Mouse (Mus musculus) hindbrain, embryonic 16.5 days (tissue): ENCODE measurements around the gene Tmem131. TPM values are rescaled to one million over a fixed set of nuclear protein-coding genes. Genes with fewer than 3 reads are reported as not detected.
A peak's percentile ranks its signal among the peaks of the same experiment; 100 is the strongest.

Experiments used
- ATAC-seq: fragments of 200-750 bp; cut with Nextera tagmentation; 2 replicates; pipeline ENCODE4 v1.8.0; 2017; ENCODE audit warnings: moderate TSS enrichment, moderate library complexity
- H3K27ac ChIP-seq: fragments of 300-500 bp; sonication (generic); 2 replicates; pipeline ENCODE4 v1.5.1; 2014; ENCODE audit warnings: low read depth, mild to moderate bottlenecking, control low read depth, low read length, moderate library complexity
- H3K27me3 ChIP-seq: fragments of 300-500 bp; sonication (generic); replicated peaks from 2 replicates; pipeline ENCODE4 v1.6.1; 2014; ENCODE audit warnings: low read length; ENCODE audit not compliant: control insufficient read depth, insufficient read depth
- H3K36me3 ChIP-seq: fragments of 300-500 bp; sonication (generic); 2 replicates; pipeline ENCODE4 v1.6.1; 2014; ENCODE audit warnings: mild to moderate bottlenecking, low read length, moderate library complexity, mixed read lengths; ENCODE audit not compliant: control insufficient read depth, insufficient read depth
- H3K4me1 ChIP-seq: fragments of 300-500 bp; sonication (generic); 2 replicates; pipeline ENCODE4 v1.6.1; 2014; ENCODE audit warnings: low read depth, low read length; ENCODE audit not compliant: control insufficient read depth, insufficient read depth
- H3K4me2 ChIP-seq: fragments of 300-500 bp; sonication (generic); 2 replicates; pipeline ENCODE4 v1.6.1; 2014; ENCODE audit warnings: mild to moderate bottlenecking, low read length, control low read depth, moderate library complexity
- H3K4me3 ChIP-seq: fragments of 300-500 bp; sonication (generic); 2 replicates; pipeline ENCODE4 v1.5.1; 2014; ENCODE audit warnings: mild to moderate bottlenecking, low read length, control low read depth, moderate library complexity
- H3K9ac ChIP-seq: fragments of 300-500 bp; sonication (generic); 2 replicates; pipeline ENCODE4 v1.6.1; 2014; ENCODE audit warnings: low read depth, mild to moderate bottlenecking, control low read depth, low read length, moderate library complexity
- H3K9me3 ChIP-seq: fragments of 300-500 bp; sonication (generic); 2 replicates; pipeline ENCODE4 v1.6.1; 2014; ENCODE audit warnings: mild to moderate bottlenecking, low read length, moderate library complexity; ENCODE audit not compliant: control insufficient read depth
- WGBS: fragments of 180-500 bp; shearing (Covaris S2); extraction: QIAGEN DNeasy Blood & Tissue Kit; methylation state at CpG from one replicate; pipeline ENCODE4 v1.1.7; 2014; 5-methylcytosine and 5-hydroxymethylcytosine counted together
- polyA plus RNA-seq: library from polyadenylated mRNA; unstranded; fragments of >200 nt; fragmentation: Nextera tagmentation; extraction: Ambion mirVana; gene quantifications from 2 replicates; pipeline ENCODE4 v1.2.1, GENCODE M21; 2015

Tmem131 gene
- polyA plus RNA-seq, 1 experiment from 2014 or later, result 10.0 TPM

DNA sequence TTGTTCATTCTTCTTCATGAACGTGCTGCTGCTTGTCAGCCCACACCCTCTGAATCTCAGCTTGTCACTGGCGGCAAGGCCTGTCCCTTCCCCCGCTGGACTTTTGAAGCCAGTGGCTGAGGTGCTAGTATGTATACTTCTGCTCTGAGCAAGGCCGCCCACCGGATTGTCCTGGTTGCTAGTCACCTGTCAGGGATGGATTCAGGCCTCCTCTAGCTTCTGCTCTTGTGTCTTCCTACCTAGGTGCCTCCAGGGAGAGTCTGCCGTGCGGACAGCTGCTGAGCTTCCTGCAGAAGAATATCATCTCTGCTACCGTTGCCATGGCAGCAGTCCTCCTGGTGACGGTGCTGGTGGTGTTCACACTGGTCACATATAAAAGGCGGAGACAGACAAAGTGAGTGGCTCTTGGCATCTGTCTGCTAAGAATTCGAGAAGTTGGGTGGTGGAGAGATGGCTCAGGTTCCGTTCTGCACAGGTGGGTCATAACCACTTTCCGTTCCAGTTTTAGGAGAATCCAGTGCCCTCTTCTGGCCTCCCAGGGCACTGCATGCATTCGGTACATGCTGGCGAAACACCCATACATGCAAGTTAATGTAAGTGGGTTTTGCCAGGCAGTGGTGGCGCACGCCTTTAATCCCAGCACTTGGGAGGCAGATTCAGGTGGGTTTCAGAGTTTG is 199.1 kb downstream of the Tmem131 start:
- Histone ChIP-seq H3K4me2 (peak overlapping the region; percentile 60), H3K36me3 (no peaks in the 10 kb centered on the region), H3K27ac (peak overlapping the region; percentile 4; the same call in 1 of the 2 replicates), H3K27me3 (no peaks in the 10 kb centered on the region), H3K4me3 (peak overlapping the region; percentile 35), H3K9ac (no peak overlapping the region), H3K4me1 (peaks cover 10% of the 10 kb centered on the region), H3K9me3 (no peaks in the 10 kb centered on the region)
- WGBS, result 18% methylated on average over 17 of the region's 17 CpGs
- ATAC-seq, result peak; percentile 91

DNA sequence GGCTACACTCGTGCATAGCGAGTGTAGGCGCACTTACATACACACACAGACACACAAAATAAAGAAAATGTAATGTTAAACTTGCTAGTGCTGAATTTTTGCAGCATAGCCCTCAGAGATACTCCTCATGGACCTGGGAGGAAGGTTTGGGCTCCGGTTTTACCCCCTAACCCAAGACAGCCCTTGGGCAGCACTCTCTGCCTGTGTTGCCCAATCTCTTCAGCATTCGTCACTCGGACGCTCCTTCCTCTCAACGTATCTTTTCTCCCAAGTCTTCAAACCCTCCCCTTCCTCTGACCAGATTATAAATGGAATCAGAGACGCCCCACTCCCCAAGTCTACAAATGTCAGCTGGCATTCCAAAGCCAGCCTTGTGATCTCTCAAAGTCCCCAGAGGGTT is 200.4 kb downstream of the Tmem131 start:
- Histone ChIP-seq H3K4me2 (no peak overlapping the region), H3K36me3 (no peaks in the 10 kb centered on the region), H3K4me1 (peaks cover 10% of the 10 kb centered on the region), H3K9ac (no peak overlapping the region), H3K9me3 (no peaks in the 10 kb centered on the region), H3K4me3 (no peak overlapping the region), H3K27me3 (no peaks in the 10 kb centered on the region), H3K27ac (no peak overlapping the region)
- no peak for ATAC-seq
- WGBS, result 83% methylated on average over 9 of the region's 9 CpGs

Other genes starting within 250 kb of the Tmem131 start
- 0.14 and 0.98 TPM in 2 replicates for gene 4933424G06Rik, start 233.5 kb downstream of the Tmem131 start, polyA plus RNA-seq
- 116 and 117 TPM in 2 replicates for gene Actr1b, start 229.2 kb downstream of the Tmem131 start, polyA plus RNA-seq
- 2.4 TPM in 2 replicates for gene Zap70, start 181.9 kb downstream of the Tmem131 start, polyA plus RNA-seq
- 0.81 and 2.9 TPM in 2 replicates for gene Vwa3b, start 82.9 kb upstream of the Tmem131 start, polyA plus RNA-seq